Mouse (Mus musculus) cerebellum, adult 18-20 months (tissue): Measurements from ENCODE around the gene Tubg1.
A peak's percentile ranks its signal among the peaks of the same experiment; 100 is the strongest.

Experiments
- DNase-seq, 2 experiments: peaks; one replicate each; pipeline ENCODE4 v3.0.0; 2021

The Tubg1 gene

GRCm38 (mm10) chr11:101119761-101120544 lies at the start of gene Tubg1, which contains the start of gene Retreg3:
Gene Tubg1 (plus strand): TSS chr11:101119938.
Gene Retreg3 (minus strand): TSS chr11:101119893.
- DNase-seq: peak; percentile 97 to 100

- no peak for DNase-seq
These were observed 49.6 kb upstream of the Tubg1 start for GRCm38 (mm10) chr11:101070189-101070527.

- no peak for DNase-seq
These were observed 48.8 kb upstream of the Tubg1 start for GRCm38 (mm10) chr11:101070987-101071386.

GRCm38 (mm10) chr11:101071810-101072428 lies 47.8 kb upstream of the Tubg1 start:
- no peak for DNase-seq

- no peak for DNase-seq
These were observed 41.6 kb upstream of the Tubg1 start, which contains the start of gene Hsd17b1 for GRCm38 (mm10) chr11:101078121-101078520. Gene Hsd17b1 (plus strand): TSS chr11:101078411.

- no peak for DNase-seq
These were observed 40.0 kb upstream of the Tubg1 start for GRCm38 (mm10) chr11:101079746-101080145.

- no peak for DNase-seq
These were observed 39.3 kb upstream of the Tubg1 start for GRCm38 (mm10) chr11:101080421-101080820.

GRCm38 (mm10) chr11:101081659-101082058 lies 38.1 kb upstream of the Tubg1 start:
- no peak for DNase-seq

- DNase-seq: peak; percentile 88 to 90
These were observed 37.3 kb upstream of the Tubg1 start, which contains the start of gene Coasy for GRCm38 (mm10) chr11:101082208-101083082. Gene Coasy (plus strand): TSS chr11:101082565.

- no peak for DNase-seq
These were observed 36.5 kb upstream of the Tubg1 start for GRCm38 (mm10) chr11:101083083-101083697.

- DNase-seq: no peak
These were observed 35.5 kb upstream of the Tubg1 start for GRCm38 (mm10) chr11:101084246-101084645.

- DNase-seq: no peak
These were observed 34.9 kb upstream of the Tubg1 start for GRCm38 (mm10) chr11:101084811-101085210.

GRCm38 (mm10) chr11:101085617-101086322 lies 34.0 kb upstream of the Tubg1 start:
- no peak for DNase-seq

- peak in 1 of 2 experiments; percentile 46 for DNase-seq
These were observed 33.4 kb upstream of the Tubg1 start for GRCm38 (mm10) chr11:101086323-101086674.

GRCm38 (mm10) chr11:101086756-101087681 lies 32.7 kb upstream of the Tubg1 start, which contains the start of gene Mlx:
Gene Mlx (plus strand): TSS chr11:101087277.
- peak; percentile 89 to 93 for DNase-seq

GRCm38 (mm10) chr11:101087682-101088055 lies 32.1 kb upstream of the Tubg1 start:
- no peak for DNase-seq

GRCm38 (mm10) chr11:101089931-101090330 lies 29.8 kb upstream of the Tubg1 start:
- DNase-seq: no peak

- no peak for DNase-seq
These were observed 24.8 kb upstream of the Tubg1 start for GRCm38 (mm10) chr11:101094930-101095313.

GRCm38 (mm10) chr11:101095314-101096024 lies 24.3 kb upstream of the Tubg1 start, which contains the start of gene Psmc3ip:
Gene Psmc3ip (minus strand): TSS chr11:101095436.
- DNase-seq: peak; percentile 95 to 96

- no peak for DNase-seq
These were observed 21.5 kb upstream of the Tubg1 start for GRCm38 (mm10) chr11:101098231-101098630.
